Mouse (Mus musculus): ENCODE results near the gene Tbc1d9b.
A peak's percentile ranks its signal among the peaks of the same experiment; 100 is the strongest.

Tbc1d9b gene

DNA sequence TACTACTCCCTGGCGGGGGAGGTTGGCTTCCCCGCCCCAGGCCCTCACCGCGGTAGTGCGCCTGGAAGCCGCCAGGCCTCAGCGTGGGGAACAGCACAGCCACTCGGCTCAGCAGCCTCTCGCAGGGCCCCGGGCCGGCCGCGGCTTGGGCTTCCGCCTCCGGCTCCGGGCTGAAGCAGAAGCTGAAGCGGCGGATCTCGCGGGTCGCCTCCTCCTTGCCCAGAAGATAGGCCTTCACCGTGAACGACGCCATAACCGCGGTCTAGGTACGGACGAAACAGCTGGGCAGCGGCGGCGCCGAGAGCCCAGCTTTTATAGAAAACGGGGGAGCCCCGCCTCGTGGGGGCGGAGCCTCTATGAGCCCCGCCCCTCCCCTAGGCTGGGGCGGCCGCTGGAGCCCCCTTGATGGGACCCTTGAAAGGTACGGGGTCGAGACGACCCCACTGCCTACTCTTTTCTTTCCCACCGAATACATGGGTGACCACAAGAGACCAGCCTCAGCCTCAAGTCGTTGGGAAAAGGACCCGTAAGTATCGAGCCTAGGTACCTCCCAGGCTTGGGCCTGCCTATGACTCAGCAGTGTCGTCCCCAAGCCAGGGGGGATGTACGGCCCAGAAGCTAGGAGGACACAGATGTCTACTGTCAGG, 79.4 kb downstream of the Tbc1d9b start, which contains the start of the genes Sqstm1 and Mgat4b:
Gene Sqstm1, minus strand, starts transcription at position 323 of the 647 bp plus-strand sequence.
Gene Mgat4b, plus strand, starts transcription at position 386 of the 647 bp plus-strand sequence.
- peak; percentile 88 for DNase-seq (ENCODE audit: low spot score)

DNA sequence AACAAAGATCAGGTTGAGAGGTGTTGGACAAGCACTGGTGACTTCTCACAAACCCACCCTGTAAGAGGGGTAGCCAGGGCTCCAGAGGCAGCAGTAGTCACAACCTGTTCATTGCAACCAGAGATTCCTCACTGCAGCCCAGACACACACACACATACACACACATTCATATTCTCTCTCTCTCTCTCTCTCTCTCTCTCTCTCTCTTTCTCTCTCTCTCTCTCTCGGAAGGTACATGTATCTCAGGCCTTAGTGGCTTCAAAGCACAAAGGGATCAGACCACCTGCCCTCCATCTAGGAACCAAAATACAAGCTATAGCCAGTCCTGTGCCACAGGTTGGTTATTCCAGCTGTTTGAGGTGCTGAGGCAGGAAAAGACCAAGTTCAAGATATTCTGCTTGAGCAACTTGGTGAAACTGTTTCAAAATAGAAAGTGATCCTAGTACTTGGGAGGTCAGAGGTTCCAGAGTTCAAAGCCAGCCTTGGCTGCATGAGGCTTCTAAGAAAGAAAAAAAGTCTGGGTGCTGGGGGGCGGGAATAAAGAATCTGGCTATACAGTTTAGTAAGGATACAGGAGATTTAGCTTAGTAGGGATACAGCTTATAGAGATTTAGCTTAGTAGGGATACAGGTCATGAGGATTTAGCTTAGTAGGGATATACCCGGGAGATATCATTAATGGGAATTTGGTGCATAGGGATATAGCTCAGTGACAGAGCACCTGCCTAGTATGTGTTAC, 80.3 kb downstream of the Tbc1d9b start:
- peak; percentile 59 for DNase-seq (ENCODE audit: low spot score)

DNA sequence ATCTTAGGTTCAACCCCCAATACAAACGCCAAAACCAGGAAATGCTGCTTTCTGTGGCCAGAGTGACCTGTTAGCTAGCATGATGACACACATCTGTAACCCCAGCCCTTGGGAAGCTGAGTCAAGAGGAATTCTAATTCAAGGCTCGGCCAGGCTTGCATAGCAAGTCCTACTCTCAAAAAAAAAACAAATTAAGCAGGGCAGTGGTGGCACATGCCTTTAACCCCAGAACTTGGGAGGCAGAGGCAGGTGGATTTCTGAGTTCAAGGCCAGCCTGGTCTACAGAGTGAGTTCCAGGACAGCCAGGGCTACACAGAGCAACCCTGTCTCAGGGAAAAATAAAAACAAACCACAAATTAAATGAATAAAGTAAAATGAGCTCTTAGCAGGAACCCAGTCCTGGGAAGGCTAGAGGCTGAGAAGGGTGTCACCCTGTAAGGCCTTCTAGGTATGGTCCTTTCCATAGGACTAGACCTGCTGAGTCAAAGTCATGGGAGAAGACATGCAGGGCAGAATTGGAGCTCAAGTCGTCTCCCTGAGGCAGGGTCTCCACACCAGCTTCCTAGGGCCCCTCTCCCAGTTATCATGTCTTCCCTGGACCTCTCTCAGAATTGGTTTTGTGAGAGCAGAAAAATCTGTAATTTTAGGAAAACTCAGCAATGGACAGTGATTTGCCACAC, 81.0 kb downstream of the Tbc1d9b start:
- peak; percentile 90 for DNase-seq (ENCODE audit: low spot score)

DNA sequence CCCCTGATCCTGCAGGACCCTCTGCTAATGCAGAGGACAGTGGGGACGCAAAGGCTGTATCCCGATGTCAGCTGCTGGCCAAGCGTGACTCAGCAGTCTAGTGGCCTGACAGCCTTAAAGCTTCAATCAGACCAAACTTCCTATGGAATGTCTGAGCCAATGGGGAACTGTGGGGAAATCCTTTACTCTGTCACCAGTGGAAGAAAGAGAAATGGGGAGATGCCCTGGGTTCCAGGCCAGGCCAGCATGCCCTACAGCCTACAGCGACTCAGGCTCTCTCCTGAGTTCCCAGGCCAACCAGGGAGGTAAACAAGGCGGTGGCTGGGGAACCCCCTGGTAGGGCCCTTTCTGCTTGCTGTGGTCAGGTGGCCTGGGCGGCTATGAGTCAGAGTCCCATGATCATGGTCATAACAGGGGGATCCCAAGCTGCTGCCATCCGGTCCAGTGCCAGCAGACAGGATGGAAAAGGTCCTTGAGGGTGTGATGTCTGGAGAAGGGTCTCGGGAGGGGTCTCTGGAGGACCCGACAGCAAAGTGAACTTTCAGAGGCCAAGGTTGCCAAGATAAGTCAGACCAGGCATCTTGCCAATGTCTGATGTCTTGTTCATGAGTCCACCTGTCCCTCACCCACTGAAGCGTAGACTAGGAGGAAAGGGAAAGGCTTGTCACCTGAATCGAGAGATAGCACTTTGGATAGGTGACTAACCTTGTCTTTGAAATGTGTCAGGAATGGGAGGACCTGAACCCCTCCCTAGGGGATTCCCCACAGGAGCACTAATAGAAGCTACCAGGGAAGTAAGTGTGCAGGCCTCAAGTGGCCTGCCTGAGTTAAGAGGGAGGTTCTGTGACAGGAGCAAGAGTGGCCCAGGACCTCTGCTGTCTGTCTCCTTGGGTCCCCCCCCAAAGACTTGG, 81.9 kb downstream of the Tbc1d9b start:
- DNase-seq (ENCODE audit: low spot score), result peak; percentile 95

DNA sequence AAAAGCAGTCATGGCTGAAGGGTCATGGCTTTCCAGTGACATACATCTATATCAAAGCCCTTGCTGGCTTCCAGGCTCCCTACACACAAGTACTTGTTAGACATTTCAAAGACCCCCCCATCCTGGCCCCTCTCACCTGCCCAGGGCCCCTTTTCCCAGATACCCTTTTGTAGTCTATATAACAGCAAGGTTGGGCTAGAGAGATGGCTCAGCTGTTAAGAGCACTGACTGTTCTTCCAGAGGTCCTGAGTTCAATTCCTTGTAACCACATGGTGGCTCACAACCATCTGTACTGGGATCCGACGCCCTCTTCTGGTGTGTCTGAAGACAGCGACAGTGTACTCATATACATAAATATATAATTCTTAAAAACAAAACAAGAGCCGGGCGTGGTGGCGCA, 83.4 kb downstream of the Tbc1d9b start:
- no peak for DNase-seq (ENCODE audit: low spot score)

DNA sequence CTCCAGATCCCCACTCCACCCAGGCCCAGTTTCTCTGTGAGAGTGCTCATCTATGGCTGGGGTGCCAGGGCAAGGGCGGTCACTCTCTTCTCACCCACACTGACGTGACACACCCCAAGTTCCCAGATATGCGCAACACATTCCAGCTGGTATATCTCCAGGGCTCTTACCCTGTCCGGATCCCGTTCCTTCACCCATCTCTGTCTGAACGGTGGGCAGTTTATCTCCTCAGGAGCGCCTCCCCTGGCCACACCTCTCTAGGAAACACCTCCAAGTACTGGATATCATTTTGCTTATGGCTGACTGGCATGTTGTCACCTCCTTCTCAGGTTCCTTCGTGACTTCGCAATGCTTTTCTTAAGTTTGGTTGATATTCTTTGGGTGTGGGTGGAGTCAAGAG, 84.4 kb downstream of the Tbc1d9b start:
- no peak for DNase-seq (ENCODE audit: low spot score)

DNA sequence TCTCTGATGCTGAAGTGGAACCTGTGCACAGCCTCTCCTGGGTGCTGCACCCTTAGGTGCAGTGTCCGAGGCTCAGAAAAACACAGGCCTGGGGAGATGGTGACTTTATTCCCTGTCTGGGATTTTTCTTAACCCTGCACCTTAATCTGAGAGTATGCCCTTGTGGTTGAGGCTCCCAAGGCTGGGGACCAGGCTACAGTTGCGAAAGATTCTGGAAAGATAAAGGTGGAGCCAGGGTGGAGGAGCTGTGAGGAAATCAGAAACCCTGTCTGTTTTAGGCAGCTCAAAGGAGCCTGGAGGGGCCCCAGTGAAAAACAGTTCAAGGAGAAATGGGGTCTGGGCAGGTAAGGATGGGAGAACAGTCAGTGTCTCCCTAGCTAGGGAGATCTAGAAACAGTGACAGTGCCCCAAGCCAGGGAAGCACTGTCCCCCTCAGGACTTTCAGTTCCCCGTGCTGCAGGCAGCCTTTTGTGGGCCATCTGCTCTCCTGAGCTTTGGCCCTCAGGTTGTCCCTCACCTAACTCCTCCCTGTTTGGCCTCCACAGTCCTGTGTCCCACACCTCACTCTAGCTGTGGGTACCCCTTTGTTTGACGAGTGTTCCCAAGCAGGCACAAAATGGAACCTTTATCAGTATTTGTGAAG, 85.6 kb downstream of the Tbc1d9b start:
- DNase-seq (ENCODE audit: low spot score), result no peak

DNA sequence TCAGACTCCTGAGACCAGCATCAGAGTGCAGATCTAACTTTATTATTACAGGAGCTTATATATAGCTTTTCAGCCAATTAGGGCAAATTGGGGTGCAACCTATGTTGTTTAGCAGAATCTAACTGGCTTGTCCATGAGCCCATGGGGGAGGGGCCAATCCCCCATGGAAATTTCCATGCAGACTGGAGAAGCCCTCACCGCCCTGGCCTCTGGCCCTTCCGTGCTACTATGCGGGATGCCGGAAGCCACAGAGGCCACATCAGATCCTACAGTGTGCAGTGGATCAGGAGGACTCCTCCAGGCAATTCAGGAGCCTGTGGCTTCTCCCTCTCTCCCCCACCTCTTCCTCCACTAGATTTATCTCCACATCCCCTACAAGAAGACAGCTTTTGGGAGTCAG, 86.6 kb downstream of the Tbc1d9b start:
- peak; percentile 40 for DNase-seq (ENCODE audit: low spot score)

GRCm38 (mm10) chr11:50219833-50220232, 88.6 kb downstream of the Tbc1d9b start:
- no peak for DNase-seq (ENCODE audit: low spot score)

Measured in MN1 (cell line).